Mouse (Mus musculus): ENCODE data around the gene Lypd4. TPM values are rescaled to one million over a fixed set of nuclear protein-coding genes. Genes with fewer than 3 reads are reported as not detected.

Gene Lypd4
- not detected in 2 replicates for polyA plus RNA-seq (2015; fragmentation: Nextera tagmentation; extraction: Ambion mirVana)

DNA sequence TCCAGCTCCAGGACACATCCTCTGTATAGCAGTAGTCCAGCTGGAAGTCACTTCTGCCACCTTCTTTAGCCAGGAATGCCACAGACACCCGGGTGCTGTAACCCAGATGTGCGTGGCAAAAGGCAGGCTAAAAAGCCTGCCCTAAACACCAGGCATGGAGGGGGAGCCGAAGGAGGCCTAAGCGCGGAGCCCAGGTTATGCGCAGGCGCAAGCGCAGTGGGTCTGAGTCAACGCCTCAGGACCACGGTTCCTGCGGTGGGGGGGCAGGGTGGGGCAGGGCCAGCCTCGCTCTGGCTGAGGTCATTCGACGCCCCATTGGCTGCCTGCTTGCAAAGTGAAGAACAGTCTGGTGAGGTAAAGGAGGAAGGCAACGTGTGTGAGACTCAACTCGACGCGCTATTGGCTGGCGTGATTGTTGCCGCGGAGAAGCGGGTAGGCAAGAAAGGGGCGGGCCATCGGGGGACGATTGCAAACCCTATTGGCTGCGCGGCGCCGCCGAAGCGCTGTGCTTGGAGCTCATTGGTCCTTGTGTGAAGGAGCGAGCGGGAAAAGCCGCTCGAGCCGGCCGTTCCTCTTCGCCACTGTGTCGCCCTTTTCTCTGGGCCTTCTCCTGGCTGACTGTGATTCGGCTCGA is at the start of gene Lypd4, which contains the start of gene Dmrtc2:
TSS of gene Lypd4 (minus strand) at position 410 of the 634 bp plus-strand sequence.
TSS of gene Dmrtc2 (plus strand) at position 526 of the 634 bp plus-strand sequence.
- DNase-seq (ENCODE audit: low spot score): no peak
- Histone ChIP-seq H3K27ac (ENCODE audit: low read length) (no peak within 1 kb of the TSS), H3K4me3 (ENCODE audit: low read depth, low read length) (no peak within 1 kb of the TSS), H3K4me2 (replicated peaks; ENCODE audit: low read depth, low read length) (no peak within 1 kb of the TSS), H3K27me3 (replicated peaks; ENCODE audit: insufficient read depth, low read length) (no peaks in the 10 kb centered on the region), H3K36me3 (ENCODE audit: insufficient read depth, low read length) (no peaks in the 10 kb centered on the region), H3K4me1 (ENCODE audit: insufficient read depth, low read depth, low read length) (no peaks in the 10 kb centered on the region), H3K9ac (replicated peaks; ENCODE audit: low read depth) (no peak within 1 kb of the TSS), H3K9me3 (ENCODE audit: low read length) (no peaks in the 10 kb centered on the region)
- WGBS: 47% methylated on average over 38 of the region's 41 CpGs
- TF ChIP-seq CTCF (IDR thresholded peaks at IDR 0.05): no peak
- TF ChIP-seq EP300 (IDR thresholded peaks at IDR 0.05): no peak
- ATAC-seq: no peak

DNA sequence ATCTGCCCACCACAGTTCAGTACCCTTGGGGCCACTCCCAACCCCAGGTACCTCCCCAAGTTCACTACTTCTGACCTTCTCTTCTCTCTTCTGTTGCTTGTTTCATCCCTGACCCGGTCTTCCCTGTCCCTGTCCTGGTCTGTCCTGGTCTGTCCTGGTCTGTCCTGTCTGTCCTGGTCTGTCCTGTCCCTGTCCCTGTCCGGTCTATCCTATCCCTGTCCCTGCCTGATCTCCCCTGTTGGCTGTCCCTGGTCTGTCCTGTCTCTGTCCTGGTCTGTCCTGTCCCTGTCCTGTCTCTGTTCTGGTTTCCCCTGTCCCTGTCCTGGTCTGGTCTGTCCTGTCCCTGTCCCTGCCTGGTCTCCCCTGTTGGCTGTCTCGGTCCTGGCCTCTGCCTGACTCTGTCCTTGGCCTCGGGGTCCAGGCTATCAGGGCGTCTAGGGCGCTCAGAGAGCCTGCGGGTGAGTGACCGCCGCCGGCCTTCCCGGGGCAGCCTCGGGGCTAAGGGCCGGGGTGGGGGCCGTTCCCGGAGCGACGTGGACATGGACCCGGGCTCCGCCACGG is 49.1 kb upstream of the Lypd4 start:
- Histone ChIP-seq H3K4me1 (ENCODE audit: insufficient read depth, low read depth, low read length) (no peaks in the 10 kb centered on the region), H3K36me3 (ENCODE audit: insufficient read depth, low read length) (peaks cover 49% of the 10 kb centered on the region), H3K4me3 (ENCODE audit: low read depth, low read length) (no peak overlapping the region), H3K9ac (replicated peaks; ENCODE audit: low read depth) (no peak overlapping the region), H3K27ac (ENCODE audit: low read length) (no peak overlapping the region), H3K4me2 (replicated peaks; ENCODE audit: low read depth, low read length) (no peak overlapping the region), H3K9me3 (ENCODE audit: low read length) (no peaks in the 10 kb centered on the region), H3K27me3 (replicated peaks; ENCODE audit: insufficient read depth, low read length) (no peaks in the 10 kb centered on the region)
- no peak for TF ChIP-seq CTCF (IDR thresholded peaks at IDR 0.05)
- no peak for TF ChIP-seq EP300 (IDR thresholded peaks at IDR 0.05)
- WGBS: 92% methylated on average over 20 of the region's 20 CpGs
- ATAC-seq: no peak
- no peak for DNase-seq (ENCODE audit: low spot score)

DNA sequence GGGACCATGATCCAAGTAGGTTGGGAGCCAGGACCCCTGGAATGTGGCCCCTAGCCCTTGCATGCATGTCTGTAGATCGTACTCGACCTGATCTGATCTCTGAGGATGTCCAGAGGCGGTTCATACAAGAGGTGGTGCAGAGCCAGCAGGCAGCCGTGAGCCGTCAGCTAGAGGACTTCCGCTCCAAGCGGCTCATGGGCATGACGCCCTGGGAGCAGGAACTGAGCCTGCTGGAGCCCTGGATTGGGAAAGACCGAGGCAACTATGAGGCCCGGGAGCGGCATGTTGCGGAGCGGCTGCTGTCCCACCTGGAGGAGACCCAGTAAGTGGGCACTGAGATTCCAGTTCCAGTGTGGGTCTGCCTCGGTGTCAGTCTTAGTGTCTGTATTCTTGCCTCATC is 42.7 kb upstream of the Lypd4 start:
- 91% methylated on average over 14 of the region's 14 CpGs for WGBS
- DNase-seq (ENCODE audit: low spot score): no peak

DNA sequence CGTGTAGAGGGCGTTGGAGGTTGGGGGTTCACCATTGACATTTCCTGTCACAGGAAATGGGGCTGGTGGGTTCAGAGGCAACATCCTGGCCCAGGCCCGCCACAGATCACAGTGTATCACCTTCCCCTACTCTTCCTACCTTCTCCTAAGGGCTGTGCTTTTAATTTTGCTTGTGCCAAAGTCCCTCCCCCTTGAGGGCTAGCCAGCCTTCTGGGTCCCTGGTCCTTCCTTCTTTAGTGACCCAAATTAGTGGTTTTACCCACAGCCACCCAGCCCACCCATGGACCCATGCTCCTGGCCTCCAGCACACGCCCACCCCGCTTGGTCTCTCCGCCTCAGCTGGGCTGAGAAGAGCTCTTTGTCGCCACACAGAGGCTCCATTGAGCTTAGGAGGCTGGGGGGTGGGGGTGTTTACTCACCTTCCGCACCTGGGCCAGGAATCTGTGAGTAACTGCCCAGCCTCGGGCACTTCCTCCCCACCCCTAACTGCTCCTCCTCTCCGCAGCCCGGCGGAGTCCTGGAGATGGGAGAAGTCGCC is 37.5 kb upstream of the Lypd4 start:
- Histone ChIP-seq H3K4me2 (replicated peaks; ENCODE audit: low read depth, low read length) (peak overlapping the region; percentile 41), H3K4me1 (ENCODE audit: insufficient read depth, low read depth, low read length) (peaks cover 15% of the 10 kb centered on the region; the same call in 1 of the 2 replicates), H3K9me3 (ENCODE audit: low read length) (no peaks in the 10 kb centered on the region), H3K27ac (ENCODE audit: low read length) (peak overlapping the region; percentile 64), H3K36me3 (ENCODE audit: insufficient read depth, low read length) (peaks cover 20% of the 10 kb centered on the region), H3K4me3 (ENCODE audit: low read depth, low read length) (no peak overlapping the region; the same call in 1 of the 2 replicates), H3K9ac (replicated peaks; ENCODE audit: low read depth) (no peak overlapping the region), H3K27me3 (replicated peaks; ENCODE audit: insufficient read depth, low read length) (no peaks in the 10 kb centered on the region)
- WGBS: 28% methylated on average over 12 of the region's 13 CpGs
- DNase-seq (ENCODE audit: low spot score) (peak; percentile 83), ATAC-seq (peak; percentile 32)
- TF ChIP-seq EP300 (IDR thresholded peaks at IDR 0.05): no peak
- TF ChIP-seq CTCF (IDR thresholded peaks at IDR 0.05): peak; percentile 56

More for the DNA sequence above, 42.7 kb upstream of the Lypd4 start:
- no peak for ATAC-seq
- no peaks in the 10 kb centered on the region for H3K27me3 ChIP-seq (replicated peaks; ENCODE audit: insufficient read depth, low read length)
- H3K36me3 ChIP-seq (ENCODE audit: insufficient read depth, low read length): peaks cover 41% of the 10 kb centered on the region
- H3K9me3 ChIP-seq (ENCODE audit: low read length): no peaks in the 10 kb centered on the region
- no peaks in the 10 kb centered on the region for H3K4me1 ChIP-seq (ENCODE audit: insufficient read depth, low read depth, low read length)
- TF ChIP-seq CTCF (IDR thresholded peaks at IDR 0.05) (no peak), EP300 (IDR thresholded peaks at IDR 0.05) (no peak)
- no peak overlapping the region for H3K9ac ChIP-seq (replicated peaks; ENCODE audit: low read depth)
- no peak overlapping the region for H3K4me3 ChIP-seq (ENCODE audit: low read depth, low read length)
- no peak overlapping the region for H3K4me2 ChIP-seq (replicated peaks; ENCODE audit: low read depth, low read length)
- no peak overlapping the region for H3K27ac ChIP-seq (ENCODE audit: low read length)

DNA sequence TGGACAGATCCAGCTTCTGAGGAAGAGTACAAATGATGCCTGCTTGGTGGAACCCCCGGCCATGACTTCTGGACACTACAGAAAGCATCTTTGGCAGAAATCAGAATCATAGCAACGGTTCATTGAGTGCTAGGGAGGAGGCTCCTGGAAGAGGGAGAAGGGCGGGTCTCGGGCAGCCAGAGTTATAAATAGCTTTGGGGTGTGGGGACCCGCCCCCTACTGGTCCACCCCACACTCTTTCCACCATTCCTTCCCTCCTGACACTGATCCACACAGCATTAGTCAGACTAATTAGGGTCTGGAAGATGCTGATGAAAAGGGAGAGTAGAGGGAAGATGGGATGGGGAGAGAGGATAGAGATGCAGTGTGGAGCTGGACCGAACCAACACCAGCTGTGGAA is 36.8 kb upstream of the Lypd4 start:
- ATAC-seq (no peak), DNase-seq (ENCODE audit: low spot score) (peak; percentile 39)
- H3K27ac ChIP-seq (ENCODE audit: low read length): peak overlapping the region; percentile 64
- 17% methylated on average over 6 of the region's 6 CpGs for WGBS
- H3K4me3 ChIP-seq (ENCODE audit: low read depth, low read length): no peak overlapping the region
- no peak overlapping the region for H3K9ac ChIP-seq (replicated peaks; ENCODE audit: low read depth)
- no peaks in the 10 kb centered on the region for H3K27me3 ChIP-seq (replicated peaks; ENCODE audit: insufficient read depth, low read length)
- peaks cover 17% of the 10 kb centered on the region; the same call in 1 of the 2 replicates for H3K4me1 ChIP-seq (ENCODE audit: insufficient read depth, low read depth, low read length)
- H3K4me2 ChIP-seq (replicated peaks; ENCODE audit: low read depth, low read length): 0 out of 2 replicates have a peak overlapping the region, but pooled peaks have one; percentile 41
- H3K9me3 ChIP-seq (ENCODE audit: low read length): no peaks in the 10 kb centered on the region
- peaks cover 17% of the 10 kb centered on the region; the same call in 1 of the 2 replicates for H3K36me3 ChIP-seq (ENCODE audit: insufficient read depth, low read length)
- no peak for TF ChIP-seq EP300 (IDR thresholded peaks at IDR 0.05)

DNA sequence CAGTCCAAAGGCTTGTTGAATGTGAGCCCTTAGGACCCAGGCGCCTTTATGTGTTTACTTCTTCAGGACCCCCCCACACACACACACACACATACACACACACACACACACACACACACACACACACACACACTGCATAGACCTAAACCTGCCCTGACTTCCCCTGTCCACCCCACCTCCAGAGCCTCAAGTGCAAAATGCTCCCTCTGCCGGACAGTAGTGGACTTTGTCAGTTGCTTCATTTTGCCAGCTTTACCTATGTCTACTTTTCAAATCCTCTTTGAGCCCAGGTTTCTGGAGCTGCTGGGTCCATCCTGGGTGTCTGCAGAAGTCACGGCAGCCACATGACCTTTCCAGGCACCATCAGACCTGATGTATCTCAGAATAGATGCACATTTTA is 35.2 kb upstream of the Lypd4 start:
- H3K9ac ChIP-seq (replicated peaks; ENCODE audit: low read depth): no peak overlapping the region; the same call in 1 of the 2 replicates
- H3K27ac ChIP-seq (ENCODE audit: low read length): peak overlapping the region; percentile 81

More for the DNA sequence above, 35.2 kb upstream of the Lypd4 start:
- H3K9me3 ChIP-seq (ENCODE audit: low read length): no peaks in the 10 kb centered on the region
- peaks cover 14% of the 10 kb centered on the region; the same call in 1 of the 2 replicates for H3K36me3 ChIP-seq (ENCODE audit: insufficient read depth, low read length)
- peak; percentile 86 for TF ChIP-seq CTCF (IDR thresholded peaks at IDR 0.05)
- no peak for TF ChIP-seq EP300 (IDR thresholded peaks at IDR 0.05)
- peak; percentile 15 for ATAC-seq
- H3K4me1 ChIP-seq (ENCODE audit: insufficient read depth, low read depth, low read length): peaks cover 17% of the 10 kb centered on the region; the same call in 1 of the 2 replicates
- peak overlapping the region; percentile 74; the same call in 1 of the 2 replicates for H3K4me3 ChIP-seq (ENCODE audit: low read depth, low read length)
- 9% methylated on average over 3 of the region's 3 CpGs for WGBS
- peak; percentile 92 for DNase-seq (ENCODE audit: low spot score)
- H3K4me2 ChIP-seq (replicated peaks; ENCODE audit: low read depth, low read length): peak overlapping the region; percentile 89
- no peaks in the 10 kb centered on the region for H3K27me3 ChIP-seq (replicated peaks; ENCODE audit: insufficient read depth, low read length)

Data from lung, postnatal 0 days (tissue).